Mouse (Mus musculus) brain, embryonic 18.5 days (tissue): ENCODE data around the gene Gm21854.
"Not testable (repeated sequence)": the region's sequence is repeated elsewhere in the genome, so short reads cannot be mapped to it uniquely, and the experiment has no call there.

Experiments
- DNase-seq: peaks from one replicate; pipeline ENCODE4 v3.0.0-alpha.2; 2012; ENCODE audit warnings: low read depth, low spot score

Gm21854 gene

GRCm38 (mm10) chrY:5656686-5657085 is at the start of gene Gm21854:
Gene Gm21854 (plus strand): TSS chrY:5656986.
- DNase-seq = not testable (repeated sequence)
